Mouse (Mus musculus): ENCODE data around the gene Mcmbp. TPM values are rescaled to one million over a fixed set of nuclear protein-coding genes. Genes with fewer than 3 reads are reported as not detected.

Mcmbp gene
- total RNA-seq (2012; rRNA removed): 44.6 and 49.3 TPM in 2 replicates
- polyA plus RNA-seq (2012; ENCODE audit: insufficient read depth in 1 of 2, insufficient read length in 2 of 2, low read depth in 1 of 2, low replicate concordance in 2 of 2, missing spikeins in 1 of 2): 10 to 100 TPM in 1 of 2 experiments, not detected in 1; 91.1 TPM

- Histone ChIP-seq H3K9me3 (replicated peaks; ENCODE audit: insufficient read depth, low read length) (no peaks in the 10 kb centered on the region), H3K27me3 (ENCODE audit: control insufficient read depth in 1 of 2, insufficient read depth in 2 of 2, low read length in 2 of 2) (no peaks in the 10 kb centered on the region), H3K4me3 (ENCODE audit: control insufficient read depth in 1 of 2, insufficient read depth in 1 of 2, low read depth in 2 of 2, low read length in 2 of 2) (peak within 1 kb of the TSS; percentile 85 to 86), H3K4me1 (ENCODE audit: control insufficient read depth in 1 of 2, insufficient read depth in 2 of 2, low read length in 2 of 2) (peaks cover 3 to 26% of the 10 kb centered on the region in 2 experiments; a peak in 2 of 4 replicates), H3K79me2 (ENCODE audit: control insufficient read depth, insufficient read depth, low read length, poor library complexity) (peaks cover 51% of the 10 kb centered on the region), H3K36me3 (ENCODE audit: control insufficient read depth in 1 of 2, insufficient read depth in 2 of 2, low read length in 2 of 2) (peaks cover 1 to 27% of the 10 kb centered on the region in 2 experiments; a peak in 3 of 4 replicates), H3K9ac (ENCODE audit: control insufficient read depth, low read depth, low read length, poor library complexity, severe bottlenecking) (peak within 1 kb of the TSS; percentile 93), H3K27ac (ENCODE audit: control insufficient read depth, low read depth, low read length) (peak within 1 kb of the TSS; percentile 54)
- DNase-seq (ENCODE audit: low read depth, low spot score): peak; percentile 97
- TF ChIP-seq MXI1 (IDR thresholded peaks at IDR 0.05; ENCODE audit: low read depth, low read length) (peak; percentile 55; the same call in 1 of the 2 replicates), ZMIZ1 (IDR thresholded peaks at IDR 0.05; ENCODE audit: low read depth, low read length) (no peak), ZC3H11A (IDR thresholded peaks at IDR 0.05; ENCODE audit: low read depth, low read length) (no peak), ELF1 (IDR thresholded peaks at IDR 0.05; ENCODE audit: low read depth, low read length) (no peak), CTCF (IDR thresholded peaks at IDR 0.05 in 2 of 3, conservative IDR thresholded peaks at IDR 0.05 in 1 of 3; ENCODE audit: control insufficient read depth in 1 of 3, insufficient read depth in 1 of 3, low read depth in 2 of 3, low read length in 3 of 3, poor library complexity in 1 of 3, severe bottlenecking in 1 of 3) (no peak), UBTF (IDR thresholded peaks at IDR 0.05; ENCODE audit: borderline replicate concordance, insufficient read depth, low read depth, low read length) (0 out of 2 replicates have a peak, but pooled peaks have one; percentile 34), RAD21 (IDR thresholded peaks at IDR 0.05; ENCODE audit: low read depth, low read length) (no peak), POLR2AphosphoS2 (IDR thresholded peaks at IDR 0.05; ENCODE audit: low read length) (no peak), EP300 (IDR thresholded peaks at IDR 0.05; ENCODE audit: low read depth in 1 of 2, low read length in 2 of 2) (no peak), TCF12 (IDR thresholded peaks at IDR 0.05; ENCODE audit: low read depth, low read length) (peak; percentile 45; the same call in 1 of the 2 replicates), SMC3 (IDR thresholded peaks at IDR 0.05; ENCODE audit: low read depth, low read length) (no peak), MEF2A (IDR thresholded peaks at IDR 0.05; ENCODE audit: extremely low read depth, insufficient replicate concordance, low read depth, low read length, poor library complexity, severe bottlenecking) (no peak), SIN3A (IDR thresholded peaks at IDR 0.05; ENCODE audit: low read length) (peak; percentile 83; the same call in 1 of the 2 replicates), RCOR1 (IDR thresholded peaks at IDR 0.05; ENCODE audit: low read depth, low read length) (peak; percentile 54; the same call in 1 of the 2 replicates), NELFE (IDR thresholded peaks at IDR 0.05; ENCODE audit: low read depth, low read length) (peak; percentile 63), ZKSCAN1 (IDR thresholded peaks at IDR 0.05; ENCODE audit: low read depth, low read length) (no peak), CHD2 (IDR thresholded peaks at IDR 0.05; ENCODE audit: low read length) (peak; percentile 64), ZNF384 (IDR thresholded peaks at IDR 0.05; ENCODE audit: low read depth, low read length) (no peak), HCFC1 (IDR thresholded peaks at IDR 0.05; ENCODE audit: low read depth, low read length) (peak; percentile 94), ETS1 (IDR thresholded peaks at IDR 0.05; ENCODE audit: low read depth, low read length) (no peak), MAX (IDR thresholded peaks at IDR 0.05; ENCODE audit: low read length) (no peak), E2F4 (IDR thresholded peaks at IDR 0.05; ENCODE audit: borderline replicate concordance, low read depth, low read length) (no peak), GATA1 (IDR thresholded peaks at IDR 0.05; ENCODE audit: low read depth, low read length) (no peak), CHD1 (IDR thresholded peaks at IDR 0.05; ENCODE audit: low read depth, low read length) (no peak), JUND (IDR thresholded peaks at IDR 0.05; ENCODE audit: low read depth, low read length) (no peak), MYC (IDR thresholded peaks at IDR 0.05; ENCODE audit: low read depth, low read length) (0 out of 2 replicates have a peak, but pooled peaks have one; percentile 4), TAL1 (IDR thresholded peaks at IDR 0.05; ENCODE audit: low read length) (no peak), MAZ (IDR thresholded peaks at IDR 0.05; ENCODE audit: low read depth, low read length) (peak; percentile 66; the same call in 1 of the 2 replicates), TBP (IDR thresholded peaks at IDR 0.05; ENCODE audit: low read depth, low read length) (0 out of 2 replicates have a peak, but pooled peaks have one; percentile 30), GABPA (IDR thresholded peaks at IDR 0.05; ENCODE audit: low read depth, low read length) (no peak), MAFK (IDR thresholded peaks at IDR 0.05; ENCODE audit: borderline replicate concordance, low read depth, low read length) (no peak), BHLHE40 (IDR thresholded peaks at IDR 0.05; ENCODE audit: borderline replicate concordance, low read depth, low read length) (no peak), MYB (IDR thresholded peaks at IDR 0.05; ENCODE audit: low read depth, low read length) (no peak), POLR2AphosphoS5 (IDR thresholded peaks at IDR 0.05; ENCODE audit: borderline replicate concordance, low read depth, low read length) (no peak), NRF1 (IDR thresholded peaks at IDR 0.05; ENCODE audit: insufficient read depth, low read depth, low read length, poor library complexity, severe bottlenecking) (peak; percentile 72), USF2 (IDR thresholded peaks at IDR 0.05; ENCODE audit: borderline replicate concordance in 1 of 2, insufficient read depth in 1 of 2, low read depth in 1 of 2, low read length in 2 of 2) (no peak)
Observed at GRCm38 (mm10) chr7:128740334-128740733, at the start of gene Mcmbp. Mcmbp (minus strand) TSS chr7:128740495.
